Mouse (Mus musculus): ENCODE data around the gene Psg17. TPM values are rescaled to one million over a fixed set of nuclear protein-coding genes. Genes with fewer than 3 reads are reported as not detected.

The Psg17 gene
- polyA plus RNA-seq (2014; fragmentation: Illumina TruSeq; extraction: RNeasy Lipid Tissue Mini Kit (QIAGEN cat#74804); ENCODE audit: low read depth, low replicate concordance) = not detected

GRCm38 (mm10) chr7:18821507-18821906 is at the start of gene Psg17:
Gene Psg17, minus strand, starts transcription at chr7:18821607.

GRCm38 (mm10) chr7:18871031-18871430 is 49.6 kb upstream of the Psg17 start, which contains the start of gene Pglyrp1:
Gene Pglyrp1, plus strand, starts transcription at chr7:18871331.

GRCm38 (mm10) chr7:18839865-18840264 is 18.5 kb upstream of the Psg17 start, which contains the start of gene Mill2:
Gene Mill2, plus strand, starts transcription at chr7:18839966.

GRCm38 (mm10) chr7:18798420-18798819 is 23.0 kb downstream of the Psg17 start, which contains the start of gene Psg19:
Gene Psg19, minus strand, starts transcription at chr7:18798520.

Other genes starting within 250 kb of the Psg17 start
- not detected for gene Psg23, start 205.1 kb downstream of the Psg17 start, polyA plus RNA-seq (2014; fragmentation: Illumina TruSeq; extraction: RNeasy Lipid Tissue Mini Kit (QIAGEN cat#74804); ENCODE audit: low read depth, low replicate concordance)
- gene Psg21, start 164.9 kb downstream of the Psg17 start, polyA plus RNA-seq (2014; fragmentation: Illumina TruSeq; extraction: RNeasy Lipid Tissue Mini Kit (QIAGEN cat#74804); ENCODE audit: low read depth, low replicate concordance) = not detected
- not detected for gene Psg20, start 135.4 kb downstream of the Psg17 start, polyA plus RNA-seq (2014; fragmentation: Illumina TruSeq; extraction: RNeasy Lipid Tissue Mini Kit (QIAGEN cat#74804); ENCODE audit: low read depth, low replicate concordance)
- gene Psg22, start 103.5 kb downstream of the Psg17 start, polyA plus RNA-seq (2014; fragmentation: Illumina TruSeq; extraction: RNeasy Lipid Tissue Mini Kit (QIAGEN cat#74804); ENCODE audit: low read depth, low replicate concordance) = not detected
- not detected for gene Psg19, start 23.1 kb downstream of the Psg17 start, polyA plus RNA-seq (2014; fragmentation: Illumina TruSeq; extraction: RNeasy Lipid Tissue Mini Kit (QIAGEN cat#74804); ENCODE audit: low read depth, low replicate concordance)
- gene Mill2, start 18.4 kb upstream of the Psg17 start, polyA plus RNA-seq (2014; fragmentation: Illumina TruSeq; extraction: RNeasy Lipid Tissue Mini Kit (QIAGEN cat#74804); ENCODE audit: low read depth, low replicate concordance) = 8.3 TPM
- gene Pglyrp1, start 49.7 kb upstream of the Psg17 start, polyA plus RNA-seq (2014; fragmentation: Illumina TruSeq; extraction: RNeasy Lipid Tissue Mini Kit (QIAGEN cat#74804); ENCODE audit: low read depth, low replicate concordance) = not detected
- gene Ccdc61, start 88.8 kb upstream of the Psg17 start, polyA plus RNA-seq (2014; fragmentation: Illumina TruSeq; extraction: RNeasy Lipid Tissue Mini Kit (QIAGEN cat#74804); ENCODE audit: low read depth, low replicate concordance) = not detected
- gene Nova2, start 104.3 kb upstream of the Psg17 start, polyA plus RNA-seq (2014; fragmentation: Illumina TruSeq; extraction: RNeasy Lipid Tissue Mini Kit (QIAGEN cat#74804); ENCODE audit: low read depth, low replicate concordance) = 0.93 TPM
- not detected for gene Nanos2, start 165.8 kb upstream of the Psg17 start, polyA plus RNA-seq (2014; fragmentation: Illumina TruSeq; extraction: RNeasy Lipid Tissue Mini Kit (QIAGEN cat#74804); ENCODE audit: low read depth, low replicate concordance)
- not detected for gene Mypop, start 169.6 kb upstream of the Psg17 start, polyA plus RNA-seq (2014; fragmentation: Illumina TruSeq; extraction: RNeasy Lipid Tissue Mini Kit (QIAGEN cat#74804); ENCODE audit: low read depth, low replicate concordance)
- 2.5 TPM for gene Irf2bp1, start 182.4 kb upstream of the Psg17 start, polyA plus RNA-seq (2014; fragmentation: Illumina TruSeq; extraction: RNeasy Lipid Tissue Mini Kit (QIAGEN cat#74804); ENCODE audit: low read depth, low replicate concordance)
- gene Foxa3, start 201.9 kb upstream of the Psg17 start, polyA plus RNA-seq (2014; fragmentation: Illumina TruSeq; extraction: RNeasy Lipid Tissue Mini Kit (QIAGEN cat#74804); ENCODE audit: low read depth, low replicate concordance) = not detected
- gene Sympk, start 202.8 kb upstream of the Psg17 start, polyA plus RNA-seq (2014; fragmentation: Illumina TruSeq; extraction: RNeasy Lipid Tissue Mini Kit (QIAGEN cat#74804); ENCODE audit: low read depth, low replicate concordance) = 7.6 TPM
- not detected for gene Rsph6a, start 233.1 kb upstream of the Psg17 start, polyA plus RNA-seq (2014; fragmentation: Illumina TruSeq; extraction: RNeasy Lipid Tissue Mini Kit (QIAGEN cat#74804); ENCODE audit: low read depth, low replicate concordance)

Measured in adrenal gland, adult 10 weeks (tissue).